Mouse (Mus musculus): Measurements from ENCODE around the gene Btbd35f8. TPM values are rescaled to one million over a fixed set of nuclear protein-coding genes. Genes with fewer than 3 reads are reported as not detected.
"Not testable (repeated sequence)": the region's sequence is repeated elsewhere in the genome, so short reads cannot be mapped to it uniquely, and the experiment has no call there.

Btbd35f8 gene
- total RNA-seq (2015; ENCODE audit: low replicate concordance), result not detected in 2 replicates
- not detected in 2 replicates for total RNA-seq (2017; ENCODE audit: low replicate concordance)

DNA sequence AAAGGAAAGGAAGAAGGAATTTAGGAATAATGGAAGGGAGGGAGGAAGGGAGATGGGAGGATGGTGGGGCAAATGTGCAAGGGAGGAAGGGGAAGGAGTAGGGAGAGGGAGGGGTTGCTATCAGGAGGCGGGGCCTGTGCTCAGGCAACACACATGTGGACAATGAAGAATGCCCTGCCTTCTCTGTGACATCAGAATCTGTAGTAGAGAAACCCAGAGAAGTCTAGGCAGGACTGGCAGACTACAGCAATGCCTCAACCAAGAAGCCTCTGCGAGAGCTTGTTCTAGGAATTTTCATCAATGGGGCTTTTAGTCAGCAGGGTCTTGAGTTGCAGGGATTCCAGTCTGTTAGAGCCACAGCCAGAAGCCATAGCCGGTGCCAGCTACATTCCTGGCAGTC, at the start of gene Btbd35f8:
Gene Btbd35f8, plus strand, starts transcription at position 301 of the 400 bp plus-strand sequence.
- not testable (repeated sequence) for ATAC-seq (replicated peaks; ENCODE audit: low FRiP score, poor library complexity, severe bottlenecking)

Other genes starting within 250 kb of the Btbd35f8 start
- gene Spin2g, start 211.8 kb upstream of the Btbd35f8 start, total RNA-seq (2015; ENCODE audit: low replicate concordance), result not detected in 2 replicates
- not detected in 2 replicates for gene Spin2g, start 211.8 kb upstream of the Btbd35f8 start, total RNA-seq (2017; ENCODE audit: low replicate concordance)

Measured in erythroid progenitor cell, adult 5-6 weeks (primary cell).